Mouse (Mus musculus) C2C12 (cell line): Measurements from ENCODE around the gene Gbp7. TPM values are rescaled to one million over a fixed set of nuclear protein-coding genes. Genes with fewer than 3 reads are reported as not detected.

Experiments
- H3K27me3 ChIP-seq: one replicate; pipeline ENCODE4 v1.6.1; 2011; ENCODE audit not compliant: control insufficient read depth, insufficient read depth, insufficient read length
- H3K36me3 ChIP-seq: one replicate; pipeline ENCODE4 v1.6.1; 2011; ENCODE audit not compliant: control insufficient read depth, insufficient read depth
- H3K4me3 ChIP-seq: one replicate; pipeline ENCODE4 v1.5.1; 2011; ENCODE audit warnings: mild to moderate bottlenecking, control low read depth; ENCODE audit not compliant: poor library complexity, insufficient read depth, severe bottlenecking
- H3K79me2 ChIP-seq: one replicate; pipeline ENCODE4 v1.6.1; 2011; ENCODE audit not compliant: control insufficient read depth, insufficient read depth
- H3K79me3 ChIP-seq: one replicate; pipeline ENCODE4 v1.6.1; 2011; ENCODE audit warnings: low read depth, control low read depth
- H3ac ChIP-seq: one replicate; pipeline ENCODE3; 2011; ENCODE audit warnings: low read depth; ENCODE audit not compliant: control insufficient read depth, insufficient read length
- CEBPB ChIP-seq: IDR thresholded peaks from one replicate; pipeline ENCODE4 v1.6.1; 2011; ENCODE audit warnings: low read depth, mild to moderate bottlenecking, control low read depth, moderate library complexity
- CTCF ChIP-seq: IDR thresholded peaks from one replicate; pipeline ENCODE4 v1.5.1; 2011; ENCODE audit not compliant: control insufficient read depth, insufficient read depth, insufficient read length
- FOSL1 ChIP-seq: IDR thresholded peaks from one replicate; pipeline ENCODE4 v1.8.0; 2011; ENCODE audit warnings: mild to moderate bottlenecking, low read length; ENCODE audit not compliant: poor library complexity, insufficient read depth, severe bottlenecking
- MAX ChIP-seq: IDR thresholded peaks from one replicate; pipeline ENCODE4 v1.6.1; 2011; ENCODE audit warnings: mild to moderate bottlenecking, control low read depth
- MYOD1 ChIP-seq: IDR thresholded peaks from one replicate; pipeline ENCODE4 v1.6.1; 2011; ENCODE audit warnings: low read depth; ENCODE audit not compliant: control insufficient read depth, insufficient read length
- MYOG ChIP-seq: IDR thresholded peaks from one replicate; pipeline ENCODE4 v1.6.1; 2011; ENCODE audit not compliant: control insufficient read depth, insufficient read length; ENCODE audit errors: extremely low read depth
- USF1 ChIP-seq: IDR thresholded peaks from one replicate; pipeline ENCODE4 v1.6.1; 2011; ENCODE audit warnings: low read depth, mild to moderate bottlenecking, control low read depth, moderate library complexity
- long read RNA-seq, 2 experiments: library from polyadenylated mRNA; unstranded; transcript quantifications; one replicate each; pipeline ENCODE4 v2.0.0; 2019 to 2020
- polyA plus RNA-seq: library from polyadenylated mRNA; unstranded; fragments of >200 nt; fragmentation: generic; extraction: Trizol; gene quantifications from one replicate; pipeline ENCODE4 v1.2.1, GENCODE M21; 2012; ENCODE audit warnings: missing spikeins

The Gbp7 gene
- polyA plus RNA-seq = not detected
- long read RNA-seq, experiment 1 = 0 reads
- long read RNA-seq, experiment 2, partial matches to known transcripts = 0 of 4 reads
- long read RNA-seq, experiment 2, other reads (novel, unspliced or antisense) = 0 of 4 reads

- TF ChIP-seq FOSL1 = no peak
- no peak for TF ChIP-seq MYOG
- no peak for TF ChIP-seq CEBPB
- peak within 1 kb of the TSS; percentile 38 for H3ac ChIP-seq
- no peaks in the 10 kb centered on the region for H3K79me3 ChIP-seq
- no peaks in the 10 kb centered on the region for H3K27me3 ChIP-seq
- no peaks in the 10 kb centered on the region for H3K36me3 ChIP-seq
- H3K79me2 ChIP-seq = no peaks in the 10 kb centered on the region
- peak within 1 kb of the TSS; percentile 19 for H3K4me3 ChIP-seq
Observed at GRCm38 (mm10) chr3:142530087-142530953, at the start of gene Gbp7. Gbp7 (plus strand) TSS chr3:142530342.

GRCm38 (mm10) chr3:142490465-142490864, 39.7 kb upstream of the Gbp7 start:
- TF ChIP-seq CTCF (no peak), CEBPB (no peak), MYOG (no peak), USF1 (no peak), MYOD1 (no peak), MAX (no peak), FOSL1 (no peak)
- H3K79me3 ChIP-seq = no peaks in the 10 kb centered on the region
- no peaks in the 10 kb centered on the region for H3K36me3 ChIP-seq
- no peak overlapping the region for H3K4me3 ChIP-seq
- H3ac ChIP-seq = no peak overlapping the region
- H3K79me2 ChIP-seq = no peaks in the 10 kb centered on the region
- no peaks in the 10 kb centered on the region for H3K27me3 ChIP-seq

GRCm38 (mm10) chr3:142493536-142494061, 36.5 kb upstream of the Gbp7 start, which contains the start of gene Gbp5:
Gbp5 (plus strand) TSS chr3:142493978.
- Histone ChIP-seq H3K4me3 (no peak within 1 kb of the TSS), H3K36me3 (no peaks in the 10 kb centered on the region), H3K27me3 (no peaks in the 10 kb centered on the region), H3K79me3 (no peaks in the 10 kb centered on the region), H3K79me2 (no peaks in the 10 kb centered on the region), H3ac (no peak within 1 kb of the TSS)
- TF ChIP-seq FOSL1 = no peak
- peak; percentile 13 for TF ChIP-seq CTCF

- H3K79me2 ChIP-seq = no peaks in the 10 kb centered on the region
- H3K4me3 ChIP-seq = no peak overlapping the region
- no peak for TF ChIP-seq CTCF
- TF ChIP-seq MYOD1 = no peak
- no peak overlapping the region for H3ac ChIP-seq
- no peaks in the 10 kb centered on the region for H3K79me3 ChIP-seq
- no peaks in the 10 kb centered on the region for H3K27me3 ChIP-seq
- no peaks in the 10 kb centered on the region for H3K36me3 ChIP-seq
Observed at GRCm38 (mm10) chr3:142495146-142495655, 34.9 kb upstream of the Gbp7 start.

- H3K27me3 ChIP-seq = peaks cover 4% of the 10 kb centered on the region
- no peaks in the 10 kb centered on the region for H3K79me2 ChIP-seq
- H3ac ChIP-seq = no peak overlapping the region
- no peaks in the 10 kb centered on the region for H3K79me3 ChIP-seq
- TF ChIP-seq MYOG = no peak
- TF ChIP-seq CTCF = no peak
- no peak for TF ChIP-seq CEBPB
- TF ChIP-seq FOSL1 = no peak
- TF ChIP-seq MAX = no peak
- TF ChIP-seq MYOD1 = no peak
- TF ChIP-seq USF1 = no peak
- H3K4me3 ChIP-seq = no peak overlapping the region
- no peaks in the 10 kb centered on the region for H3K36me3 ChIP-seq
Observed at GRCm38 (mm10) chr3:142496113-142497101, 33.7 kb upstream of the Gbp7 start.
